Mouse (Mus musculus): ENCODE measurements around the gene 9430038I01Rik.
A peak's percentile ranks its signal among the peaks of the same experiment; 100 is the strongest.

9430038I01Rik gene

DNA sequence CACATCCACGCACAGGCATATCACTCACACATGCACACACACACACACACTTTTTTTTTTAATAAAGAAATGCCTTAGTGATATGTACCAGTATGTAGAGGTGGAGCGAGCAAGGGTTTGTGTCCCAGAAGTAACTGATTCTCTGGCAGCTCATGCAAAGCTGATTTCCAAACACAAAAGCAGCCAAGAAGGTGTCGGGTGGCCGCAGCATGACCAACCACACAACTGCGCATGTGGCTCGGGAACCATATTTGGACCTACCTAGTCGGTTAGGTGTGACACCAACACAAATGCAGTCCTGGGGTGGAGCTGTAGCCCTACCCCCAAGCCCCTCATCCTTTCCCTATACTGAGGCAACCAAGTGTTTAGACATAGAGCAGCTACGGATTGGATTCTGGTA, 45.5 kb downstream of the 9430038I01Rik start:
- peak; percentile 57 to 66 for DNase-seq

DNA sequence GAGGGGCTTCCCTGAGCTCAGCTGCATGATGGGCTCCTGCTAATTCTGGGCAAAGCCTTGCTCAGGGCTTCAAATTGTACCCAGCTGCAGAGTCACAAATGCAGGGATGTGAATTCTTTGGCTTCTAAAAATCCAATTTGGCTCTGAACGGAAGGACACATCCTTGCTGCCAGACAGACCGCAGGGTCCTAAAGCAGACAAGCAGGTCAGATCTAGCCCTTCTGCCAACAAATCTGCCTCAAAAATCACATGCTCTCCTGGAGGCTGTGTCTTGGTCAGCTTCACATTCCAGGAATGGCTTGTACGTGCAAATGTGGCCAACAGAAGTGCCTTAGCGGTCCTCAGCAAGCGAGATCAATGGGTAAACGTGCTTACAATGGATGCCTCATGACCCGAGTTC, 46.0 kb downstream of the 9430038I01Rik start:
- peak; percentile 73 to 77 for DNase-seq

DNA sequence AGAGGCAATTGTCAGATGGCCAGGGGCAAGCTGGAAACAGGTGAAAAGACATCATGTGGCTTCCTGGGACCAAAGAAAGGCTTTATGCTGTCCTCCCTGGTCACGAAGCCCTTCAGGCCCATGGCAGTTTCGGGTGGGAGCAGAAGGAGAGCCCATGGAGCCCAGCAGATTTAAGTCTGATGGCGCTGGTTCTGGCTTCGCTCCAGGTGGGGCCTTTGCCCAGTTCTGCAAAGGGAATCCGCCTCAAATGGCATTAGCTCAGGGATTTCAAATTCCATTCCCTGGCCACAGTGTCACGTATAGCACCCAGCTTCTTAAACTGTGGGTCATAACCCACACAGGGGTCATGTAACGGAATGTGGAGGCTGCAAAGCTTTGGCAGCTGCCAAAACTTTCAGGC, 63.7 kb downstream of the 9430038I01Rik start:
- DNase-seq: peak; percentile 44 to 62

DNA sequence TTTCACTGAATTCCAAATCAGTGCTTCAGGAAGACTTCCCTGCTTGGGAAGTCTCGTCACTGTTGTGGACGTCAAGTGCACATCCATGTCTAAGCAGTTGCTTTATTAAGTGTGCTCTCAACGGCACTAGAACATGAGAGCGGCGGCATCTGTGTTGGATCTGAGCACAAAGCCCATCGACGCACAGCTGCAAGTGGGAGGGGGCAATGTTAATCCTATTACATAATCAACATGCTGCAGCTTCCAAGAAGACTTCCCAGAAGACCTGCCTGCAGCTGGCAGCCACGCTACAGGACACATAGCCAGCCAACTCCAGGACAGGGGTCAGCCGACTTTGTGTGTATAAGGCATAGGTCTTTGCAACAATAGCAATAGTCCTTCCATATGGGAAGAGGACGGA, 64.5 kb downstream of the 9430038I01Rik start:
- DNase-seq: no peak

- DNase-seq: peak in 1 of 2 experiments; percentile 22
Measured at GRCm38 (mm10) chr7:137333951-137334350, 76.6 kb downstream of the 9430038I01Rik start.

Measured in cerebellum, postnatal 10 days (tissue).